Mouse (Mus musculus): ENCODE measurements at regions not wholly inside any gene's neighbourhood (a gene's known extent, or its start where the extent isn't known, plus 50 kb on each side); places are given as distances from the start of the nearest gene placed in this dataset.
"Not testable (repeated sequence)": the region's sequence is repeated elsewhere in the genome, so short reads cannot be mapped to it uniquely, and the experiment has no call there.

DNA sequence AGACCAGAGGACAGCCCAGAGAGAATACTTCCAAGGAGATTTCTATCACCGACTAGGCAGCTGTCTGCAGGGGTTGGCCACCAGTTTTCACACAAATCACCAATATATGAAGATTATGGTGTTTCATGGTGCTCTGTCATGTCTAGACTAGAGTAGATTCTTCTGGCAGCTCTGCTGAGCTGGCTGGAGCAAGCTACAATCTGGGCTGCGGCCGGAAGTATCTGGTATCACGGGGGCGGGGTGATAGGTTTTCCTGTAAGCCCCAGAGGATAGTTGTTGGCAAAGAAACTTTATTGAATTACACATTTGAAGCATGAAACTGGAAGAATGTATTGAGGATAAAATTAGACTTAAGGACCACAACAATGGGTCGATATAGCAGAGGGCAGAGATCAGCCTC is 271.5 kb downstream of the Med10 start:
- Histone ChIP-seq H3K36me3 (ENCODE audit: control insufficient read depth, insufficient read depth, low read length) (no peaks in the 10 kb centered on the region), H3K4me3 (ENCODE audit: control insufficient read depth, insufficient read depth, low read length) (no peak overlapping the region), H3K27me3 (ENCODE audit: control insufficient read depth, insufficient read depth, low read length) (no peaks in the 10 kb centered on the region), H3K27ac (ENCODE audit: control insufficient read depth, insufficient read depth, low read length) (no peak overlapping the region), H3K4me1 (replicated peaks; ENCODE audit: control insufficient read depth, insufficient read depth, low read length) (no peaks in the 10 kb centered on the region)
- TF ChIP-seq POLR2A (IDR thresholded peaks at IDR 0.05; ENCODE audit: control insufficient read depth, extremely low read depth, insufficient read depth, low read length, poor library complexity) = no peak
- TF ChIP-seq CTCF (IDR thresholded peaks at IDR 0.05; ENCODE audit: borderline replicate concordance, control insufficient read depth, extremely low read depth, insufficient read depth, low read length, poor library complexity) = no peak
- WGBS = 84% methylated on average over 6 of the region's 6 CpGs
- DNase-seq = no peak

DNA sequence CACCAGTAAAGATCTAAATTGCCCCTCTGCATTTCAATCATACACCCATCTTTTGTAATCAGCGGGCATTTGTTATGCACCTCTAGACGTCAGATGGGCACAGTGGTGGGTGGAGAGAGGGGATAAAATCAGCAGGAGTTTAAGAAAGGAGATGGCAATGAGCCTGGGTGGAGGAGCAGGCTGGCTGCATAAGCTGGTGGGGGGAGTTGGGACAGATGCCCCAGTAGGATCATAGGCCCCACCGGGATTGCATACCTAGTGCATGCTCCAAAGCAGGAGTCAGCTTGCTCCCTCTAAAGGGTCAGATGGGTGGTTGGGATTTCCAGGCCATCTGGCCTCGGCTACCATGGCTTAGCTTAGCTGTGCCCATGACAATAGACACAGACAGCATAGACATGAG is 273.2 kb downstream of the Med10 start:
- 92% methylated on average over 4 of the region's 4 CpGs for WGBS
- Histone ChIP-seq H3K27me3 (ENCODE audit: control insufficient read depth, insufficient read depth, low read length) (no peaks in the 10 kb centered on the region), H3K4me3 (ENCODE audit: control insufficient read depth, insufficient read depth, low read length) (no peak overlapping the region), H3K36me3 (ENCODE audit: control insufficient read depth, insufficient read depth, low read length) (no peaks in the 10 kb centered on the region), H3K27ac (ENCODE audit: control insufficient read depth, insufficient read depth, low read length) (no peak overlapping the region), H3K4me1 (replicated peaks; ENCODE audit: control insufficient read depth, insufficient read depth, low read length) (no peaks in the 10 kb centered on the region)
- TF ChIP-seq CTCF (IDR thresholded peaks at IDR 0.05; ENCODE audit: borderline replicate concordance, control insufficient read depth, extremely low read depth, insufficient read depth, low read length, poor library complexity) = no peak
- TF ChIP-seq POLR2A (IDR thresholded peaks at IDR 0.05; ENCODE audit: control insufficient read depth, extremely low read depth, insufficient read depth, low read length, poor library complexity) = no peak
- no peak for DNase-seq

DNA sequence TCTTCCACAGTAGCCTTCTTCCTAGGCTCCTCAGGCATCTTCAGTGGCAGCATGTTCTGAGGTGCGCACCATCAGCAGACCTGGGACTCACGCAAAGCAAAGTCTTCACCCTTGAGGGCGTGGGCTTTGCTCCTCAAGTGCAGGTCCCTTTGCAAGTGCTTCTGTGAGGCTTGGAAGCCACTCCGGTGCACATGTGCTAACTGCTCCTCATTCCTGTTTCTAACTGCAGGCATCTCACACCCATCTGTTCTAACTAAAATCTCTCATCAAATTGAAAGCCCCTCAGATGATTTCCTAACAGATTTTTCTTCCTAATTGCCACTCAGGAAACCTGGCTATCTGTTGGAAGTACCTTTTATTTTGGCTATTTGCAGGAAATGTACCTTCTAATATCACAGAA is 278.9 kb downstream of the Med10 start:
- Histone ChIP-seq H3K36me3 (ENCODE audit: control insufficient read depth, insufficient read depth, low read length) (no peaks in the 10 kb centered on the region), H3K4me3 (ENCODE audit: control insufficient read depth, insufficient read depth, low read length) (no peak overlapping the region), H3K27me3 (ENCODE audit: control insufficient read depth, insufficient read depth, low read length) (no peaks in the 10 kb centered on the region), H3K27ac (ENCODE audit: control insufficient read depth, insufficient read depth, low read length) (no peak overlapping the region), H3K4me1 (replicated peaks; ENCODE audit: control insufficient read depth, insufficient read depth, low read length) (no peaks in the 10 kb centered on the region)
- WGBS = 82% methylated on average over 4 of the region's 4 CpGs
- TF ChIP-seq POLR2A (IDR thresholded peaks at IDR 0.05; ENCODE audit: control insufficient read depth, extremely low read depth, insufficient read depth, low read length, poor library complexity) = no peak
- TF ChIP-seq CTCF (IDR thresholded peaks at IDR 0.05; ENCODE audit: borderline replicate concordance, control insufficient read depth, extremely low read depth, insufficient read depth, low read length, poor library complexity) = no peak
- no peak for DNase-seq

DNA sequence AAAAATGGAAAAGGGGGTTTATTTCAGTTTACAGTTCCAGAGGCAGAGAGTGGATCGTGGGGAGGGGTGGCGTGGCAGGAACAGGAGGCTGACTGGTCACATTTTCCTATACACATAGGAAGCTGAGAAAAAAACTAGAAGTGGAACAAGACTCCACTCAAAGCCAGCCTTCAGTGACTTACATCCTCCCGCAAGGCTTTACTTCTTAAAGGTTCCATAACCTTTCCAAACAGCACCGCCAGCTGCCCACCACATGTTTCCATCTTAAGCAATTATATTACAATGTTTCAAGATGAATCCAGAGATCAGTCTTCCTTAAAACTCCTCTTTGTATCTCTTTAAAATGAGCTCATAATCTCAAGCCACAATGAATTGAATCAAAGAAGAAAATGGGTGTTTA is 290.7 kb downstream of the Med10 start:
- H3K27me3 ChIP-seq (ENCODE audit: control insufficient read depth, insufficient read depth, low read length) = no peaks in the 10 kb centered on the region
- no peaks in the 10 kb centered on the region for H3K36me3 ChIP-seq (ENCODE audit: control insufficient read depth, insufficient read depth, low read length)
- no peak for DNase-seq
- TF ChIP-seq POLR2A (IDR thresholded peaks at IDR 0.05; ENCODE audit: control insufficient read depth, extremely low read depth, insufficient read depth, low read length, poor library complexity) = no peak
- TF ChIP-seq CTCF (IDR thresholded peaks at IDR 0.05; ENCODE audit: borderline replicate concordance, control insufficient read depth, extremely low read depth, insufficient read depth, low read length, poor library complexity) = no peak
- no peak overlapping the region for H3K4me3 ChIP-seq (ENCODE audit: control insufficient read depth, insufficient read depth, low read length)
- 62% methylated on average over 4 of the region's 4 CpGs for WGBS
- H3K27ac ChIP-seq (ENCODE audit: control insufficient read depth, insufficient read depth, low read length) = no peak overlapping the region
- H3K4me1 ChIP-seq (replicated peaks; ENCODE audit: control insufficient read depth, insufficient read depth, low read length) = no peaks in the 10 kb centered on the region

DNA sequence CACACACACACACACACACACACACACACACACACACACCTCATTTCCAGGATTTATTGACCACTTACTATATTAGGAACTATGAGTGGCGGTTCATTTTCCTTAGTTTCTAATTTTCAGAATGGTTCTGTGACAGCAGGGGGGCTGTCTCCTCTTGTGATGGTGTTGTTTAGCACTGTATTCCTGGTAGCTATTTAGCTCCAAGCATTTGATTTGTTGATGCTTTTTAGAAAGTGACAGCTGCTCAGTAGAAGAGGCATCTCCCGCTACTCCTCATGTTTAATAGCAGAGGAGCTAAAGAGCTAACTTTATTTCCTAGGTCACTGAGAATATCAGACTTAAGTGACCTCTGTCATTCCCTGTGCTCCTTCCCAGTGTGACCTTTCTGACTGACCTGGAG is 291.8 kb downstream of the Med10 start:
- no peak for DNase-seq
- Histone ChIP-seq H3K36me3 (ENCODE audit: control insufficient read depth, insufficient read depth, low read length) (no peaks in the 10 kb centered on the region), H3K4me3 (ENCODE audit: control insufficient read depth, insufficient read depth, low read length) (no peak overlapping the region), H3K27ac (ENCODE audit: control insufficient read depth, insufficient read depth, low read length) (no peak overlapping the region), H3K4me1 (replicated peaks; ENCODE audit: control insufficient read depth, insufficient read depth, low read length) (no peaks in the 10 kb centered on the region), H3K27me3 (ENCODE audit: control insufficient read depth, insufficient read depth, low read length) (no peaks in the 10 kb centered on the region)
- 76% methylated on average over 2 of the region's 2 CpGs for WGBS
- TF ChIP-seq CTCF (IDR thresholded peaks at IDR 0.05; ENCODE audit: borderline replicate concordance, control insufficient read depth, extremely low read depth, insufficient read depth, low read length, poor library complexity) (no peak), POLR2A (IDR thresholded peaks at IDR 0.05; ENCODE audit: control insufficient read depth, extremely low read depth, insufficient read depth, low read length, poor library complexity) (no peak)

DNA sequence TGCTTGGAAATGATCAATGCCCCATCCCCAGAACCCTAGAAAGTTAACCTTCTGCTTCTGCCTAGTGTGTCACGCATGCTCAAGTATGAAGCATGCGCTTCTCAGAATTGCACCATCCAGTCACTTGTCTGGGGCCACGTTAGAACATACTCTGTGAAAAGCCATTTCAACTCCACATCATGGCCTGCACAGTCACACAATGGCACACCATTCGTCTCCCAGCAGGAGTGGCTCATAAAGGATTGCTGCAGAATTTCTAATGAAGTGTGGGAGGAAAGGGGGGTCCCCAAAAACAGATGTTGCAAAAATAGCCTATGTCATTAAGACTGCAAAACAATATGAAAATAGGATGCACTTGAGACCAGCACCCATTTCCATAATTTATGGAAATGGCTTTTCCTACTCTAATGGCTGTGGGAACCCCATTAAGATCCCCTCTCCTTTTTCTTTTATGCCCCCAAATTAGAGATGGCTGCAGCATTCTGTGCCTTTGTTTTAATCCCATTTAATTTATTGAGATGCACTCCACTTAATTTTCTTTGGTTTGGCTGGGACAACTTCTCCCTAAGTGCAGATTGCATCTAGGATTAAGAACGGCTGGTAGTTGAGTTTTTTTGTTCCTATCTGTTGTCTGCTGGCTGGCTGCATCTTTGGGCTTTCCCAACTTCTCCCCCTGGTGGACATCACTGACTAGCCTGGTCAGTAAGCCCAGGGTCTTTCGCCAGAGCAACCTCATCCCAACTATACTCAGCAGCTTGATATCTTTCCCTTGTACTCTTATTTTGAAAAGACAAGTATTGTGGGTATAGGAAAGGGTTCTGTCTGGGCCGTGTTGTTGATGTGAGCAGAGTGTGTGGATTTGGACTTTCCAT is 294.5 kb downstream of the Med10 start:
- H3K27ac ChIP-seq (ENCODE audit: control insufficient read depth, insufficient read depth, low read length) = no peak overlapping the region
- H3K27me3 ChIP-seq (ENCODE audit: control insufficient read depth, insufficient read depth, low read length) = no peaks in the 10 kb centered on the region
- H3K4me3 ChIP-seq (ENCODE audit: control insufficient read depth, insufficient read depth, low read length) = no peak overlapping the region
- DNase-seq = no peak
- 72% methylated on average over 7 of the region's 7 CpGs for WGBS
- H3K36me3 ChIP-seq (ENCODE audit: control insufficient read depth, insufficient read depth, low read length) = no peaks in the 10 kb centered on the region
- H3K4me1 ChIP-seq (replicated peaks; ENCODE audit: control insufficient read depth, insufficient read depth, low read length) = no peaks in the 10 kb centered on the region
- TF ChIP-seq POLR2A (IDR thresholded peaks at IDR 0.05; ENCODE audit: control insufficient read depth, extremely low read depth, insufficient read depth, low read length, poor library complexity) (no peak), CTCF (IDR thresholded peaks at IDR 0.05; ENCODE audit: borderline replicate concordance, control insufficient read depth, extremely low read depth, insufficient read depth, low read length, poor library complexity) (no peak)

DNA sequence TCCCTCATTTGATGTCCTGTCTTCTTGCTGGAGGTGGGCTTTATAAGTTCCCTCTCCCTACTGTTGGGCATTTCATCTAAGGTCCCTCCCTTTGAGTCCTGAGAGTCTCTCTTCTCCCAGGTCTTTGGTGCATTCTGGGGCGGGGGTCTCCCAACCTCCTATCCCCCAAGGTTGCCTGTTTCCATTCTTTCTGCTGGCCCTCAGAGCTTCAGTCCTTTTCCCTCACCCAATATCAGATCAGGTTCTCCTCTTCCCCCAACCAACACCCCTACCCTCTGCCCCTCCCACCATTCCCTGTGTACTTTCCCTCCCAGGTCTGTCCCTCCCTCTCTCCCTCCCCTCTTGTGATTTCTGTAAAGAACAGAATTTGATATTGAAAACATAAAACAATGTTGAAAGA is 297.9 kb downstream of the Med10 start:
- H3K36me3 ChIP-seq (ENCODE audit: control insufficient read depth, insufficient read depth, low read length); H3K27me3 ChIP-seq (ENCODE audit: control insufficient read depth, insufficient read depth, low read length); H3K4me1 ChIP-seq (replicated peaks; ENCODE audit: control insufficient read depth, insufficient read depth, low read length); H3K4me3 ChIP-seq (ENCODE audit: control insufficient read depth, insufficient read depth, low read length); H3K27ac ChIP-seq (ENCODE audit: control insufficient read depth, insufficient read depth, low read length); DNase-seq: not testable (repeated sequence)
- 92% methylated on average over 1 of the region's 1 CpGs for WGBS
